Comparison of ENCODE assay signal across 13 mouse cellular contexts in genomic region chr5:64313481-64313880, GRCm38 (mm10).
DNase-seq lines count a peak whose midpoint lies in the region; ATAC-seq and TF ChIP-seq lines count a peak whose summit lies in the region.
"Had no signal": no experiment of that assay in that cellular context is flagged by ENCODE, and none has a peak within 500 bp of the region (broad histone marks: within the 10 kb centered on the region; RNA-seq: fewer than 3 reads in every experiment).

No protein-coding gene starts in this region.

- H3K9ac ChIP-seq in kidney, postnatal 0 days (ENCODE audit: low read depth, low read length) = no peak overlapping the region
- H3K9ac ChIP-seq in forebrain, embryonic 14.5 days (ENCODE audit: low read length) = no peak overlapping the region
- H3K9ac ChIP-seq in intestine, embryonic 15.5 days = no peak overlapping the region
- H3K9ac ChIP-seq in midbrain, embryonic 15.5 days = no peak overlapping the region
- H3K9ac ChIP-seq: liver, embryonic 13.5 days had no signal

- peak overlapping the region; percentile 77; the same call in 1 of the 2 replicates for H3K27ac ChIP-seq in kidney, postnatal 0 days
- H3K27ac ChIP-seq in forebrain, embryonic 14.5 days (ENCODE audit: low read depth, low read length) = no peak overlapping the region
- peak overlapping the region; percentile 36; the same call in 1 of the 2 replicates for H3K27ac ChIP-seq in intestine, embryonic 15.5 days
- no peak overlapping the region for H3K27ac ChIP-seq in midbrain, embryonic 15.5 days
- H3K27ac ChIP-seq: liver, embryonic 13.5 days had no signal

- no peak; the same call in 1 of the 2 replicates for ATAC-seq in kidney, postnatal 0 days (replicated peaks; ENCODE audit: low FRiP score, low read depth)
- ATAC-seq in forebrain, embryonic 14.5 days = peak; percentile 30
- peak; percentile 71 for ATAC-seq in intestine, embryonic 15.5 days
- ATAC-seq in midbrain, embryonic 15.5 days (replicated peaks) = 0 out of 2 replicates have a peak, but pooled peaks have one; percentile 31

- no peak overlapping the region for H3K4me2 ChIP-seq in kidney, postnatal 0 days (ENCODE audit: low read length)
- no peak overlapping the region for H3K4me2 ChIP-seq in forebrain, embryonic 14.5 days (ENCODE audit: low read length)
- no peak overlapping the region for H3K4me2 ChIP-seq in intestine, embryonic 15.5 days (replicated peaks)
- no peak overlapping the region for H3K4me2 ChIP-seq in midbrain, embryonic 15.5 days
- H3K4me2 ChIP-seq: liver, embryonic 13.5 days had no signal

- no peaks in the 10 kb centered on the region for H3K9me3 ChIP-seq in kidney, postnatal 0 days (replicated peaks; ENCODE audit: low read length)
- H3K9me3 ChIP-seq in forebrain, embryonic 14.5 days (replicated peaks; ENCODE audit: control insufficient read depth, low read length) = no peaks in the 10 kb centered on the region
- H3K9me3 ChIP-seq in intestine, embryonic 15.5 days = no peaks in the 10 kb centered on the region
- H3K9me3 ChIP-seq in midbrain, embryonic 15.5 days = no peaks in the 10 kb centered on the region
- H3K9me3 ChIP-seq: liver, embryonic 13.5 days had no signal

- H3K27me3 ChIP-seq in kidney, postnatal 0 days (ENCODE audit: insufficient read depth, low read length) = no peaks in the 10 kb centered on the region
- H3K27me3 ChIP-seq in forebrain, embryonic 14.5 days (replicated peaks; ENCODE audit: control insufficient read depth, insufficient read depth, low read length) = no peaks in the 10 kb centered on the region
- no peaks in the 10 kb centered on the region for H3K27me3 ChIP-seq in intestine, embryonic 15.5 days (replicated peaks)
- no peaks in the 10 kb centered on the region for H3K27me3 ChIP-seq in midbrain, embryonic 15.5 days (replicated peaks)
- H3K27me3 ChIP-seq: liver, embryonic 13.5 days had no signal

- peaks cover 15% of the 10 kb centered on the region; the same call in 1 of the 2 replicates for H3K36me3 ChIP-seq in kidney, postnatal 0 days (ENCODE audit: insufficient read depth, low read length)
- H3K36me3 ChIP-seq in forebrain, embryonic 14.5 days (ENCODE audit: control insufficient read depth, insufficient read depth, low read length) = peaks cover 6% of the 10 kb centered on the region; the same call in 1 of the 2 replicates
- H3K36me3 ChIP-seq in intestine, embryonic 15.5 days = no peaks in the 10 kb centered on the region
- no peaks in the 10 kb centered on the region for H3K36me3 ChIP-seq in midbrain, embryonic 15.5 days (replicated peaks)

- H3K4me3 ChIP-seq in kidney, postnatal 0 days (replicated peaks; ENCODE audit: low read depth, low read length) = no peak overlapping the region
- H3K4me3 ChIP-seq in forebrain, embryonic 14.5 days (ENCODE audit: low read depth, low read length) = no peak overlapping the region
- H3K4me3 ChIP-seq in intestine, embryonic 15.5 days (replicated peaks) = no peak overlapping the region
- no peak overlapping the region for H3K4me3 ChIP-seq in midbrain, embryonic 15.5 days
- H3K4me3 ChIP-seq: liver, embryonic 13.5 days; myocyte had no signal

- no peak for DNase-seq in kidney, postnatal 0 days (ENCODE audit: low spot score)
- DNase-seq in kidney, adult 18-20 months = no peak
- DNase-seq in forebrain, embryonic 14.5 days (ENCODE audit: low spot score) = no peak
- DNase-seq in adrenal gland, adult 18-20 months (ENCODE audit: low spot score in 2 of 2) = no peak
- DNase-seq in testis, postnatal 14 days (ENCODE audit: low spot score) = no peak
- DNase-seq in urinary bladder, postnatal 25 days (ENCODE audit: low spot score) = no peak
- DNase-seq: heart, postnatal 10 days; liver, embryonic 13.5 days; right cerebral cortex, postnatal 4 days; thymus, postnatal 25 days had no signal

- peak; percentile 59 for TF ChIP-seq CTCF in kidney, postnatal 0 days (IDR thresholded peaks at IDR 0.05; ENCODE audit: low read depth)

- WGBS in kidney, postnatal 0 days = 83% methylated on average over 1 of the region's 1 CpGs
- WGBS in forebrain, embryonic 14.5 days = 87% methylated on average over 1 of the region's 1 CpGs
- 74% methylated on average over 1 of the region's 1 CpGs for WGBS in intestine, embryonic 15.5 days
- 70% methylated on average over 1 of the region's 1 CpGs for WGBS in midbrain, embryonic 15.5 days

- peaks cover 17% of the 10 kb centered on the region for H3K4me1 ChIP-seq in kidney, postnatal 0 days (replicated peaks; ENCODE audit: insufficient read depth, low read length)
- H3K4me1 ChIP-seq in forebrain, embryonic 14.5 days (ENCODE audit: control insufficient read depth, insufficient read depth, low read length) = peaks cover 12% of the 10 kb centered on the region
- H3K4me1 ChIP-seq in intestine, embryonic 15.5 days (replicated peaks) = peaks cover 15% of the 10 kb centered on the region; the same call in 1 of the 2 replicates
- H3K4me1 ChIP-seq in midbrain, embryonic 15.5 days = peaks cover 13% of the 10 kb centered on the region

Comparison
In these comparisons a context has a peak if more than half of its experiments do, and no peak if none do; other contexts are left out.
1. H3K27ac ChIP-seq: peak in kidney, postnatal 0 days (single experiment) and intestine, embryonic 15.5 days (single experiment); none in forebrain, embryonic 14.5 days (single experiment) and midbrain, embryonic 15.5 days (single experiment).